Mouse (Mus musculus) stomach, embryonic 14.5 days (tissue): Measurements from ENCODE around the gene Serpine2. TPM values are rescaled to one million over a fixed set of nuclear protein-coding genes. Genes with fewer than 3 reads are reported as not detected.

ENCODE experiments used
- ATAC-seq: fragments of 200-750 bp; cut with Nextera tagmentation; 2 replicates; pipeline ENCODE4 v1.8.0; 2017; ENCODE audit warnings: low read depth, moderate TSS enrichment; ENCODE audit not compliant: insufficient number of reproducible peaks, insufficient read depth, low FRiP score
- H3K27ac ChIP-seq: fragments of 300-500 bp; sonication (generic); 2 replicates; pipeline ENCODE4 v1.5.1; 2014; ENCODE audit warnings: mild to moderate bottlenecking, low read length, moderate library complexity, mixed read lengths
- H3K27me3 ChIP-seq: fragments of 300-500 bp; sonication (generic); 2 replicates; pipeline ENCODE4 v1.6.1; 2014; ENCODE audit warnings: low read length, control low read depth, mixed read lengths; ENCODE audit not compliant: control insufficient read depth, insufficient read depth
- H3K36me3 ChIP-seq: fragments of 300-500 bp; sonication (generic); 2 replicates; pipeline ENCODE4 v1.6.1; 2014; ENCODE audit warnings: mild to moderate bottlenecking, control low read depth, low read length, moderate library complexity, mixed read lengths; ENCODE audit not compliant: control insufficient read depth, insufficient read depth
- H3K4me1 ChIP-seq: fragments of 300-500 bp; sonication (generic); 2 replicates; pipeline ENCODE4 v1.6.1; 2014; ENCODE audit warnings: low read length, control low read depth, mixed read lengths; ENCODE audit not compliant: control insufficient read depth, insufficient read depth
- H3K4me2 ChIP-seq: fragments of 300-500 bp; sonication (generic); replicated peaks from 2 replicates; pipeline ENCODE4 v1.6.1; 2014; ENCODE audit warnings: low read depth, low read length, control low read depth
- H3K4me3 ChIP-seq: fragments of 300-500 bp; sonication (generic); 2 replicates; pipeline ENCODE4 v1.5.1; 2014; ENCODE audit warnings: low read depth, low read length, control low read depth
- H3K9ac ChIP-seq: fragments of 300-500 bp; sonication (generic); replicated peaks from 2 replicates; pipeline ENCODE4 v1.6.1; 2014; ENCODE audit warnings: low read depth, mild to moderate bottlenecking, control low read depth, low read length, moderate library complexity, mixed read lengths
- H3K9me3 ChIP-seq: fragments of 300-500 bp; sonication (generic); 2 replicates; pipeline ENCODE4 v1.6.1; 2016; ENCODE audit warnings: low read depth, low read length, control low read depth; ENCODE audit not compliant: control insufficient read depth
- WGBS: fragments of 180-500 bp; shearing (Covaris S2); extraction: QIAGEN DNeasy Blood & Tissue Kit; methylation state at CpG from one replicate; pipeline ENCODE4 v1.1.7; 2014; 5-methylcytosine and 5-hydroxymethylcytosine counted together
- polyA plus RNA-seq: library from polyadenylated mRNA; unstranded; fragments of >200 nt; fragmentation: Nextera tagmentation; extraction: Ambion mirVana; gene quantifications from 2 replicates; pipeline ENCODE4 v1.2.1, GENCODE M21; 2014

Gene Serpine2
- polyA plus RNA-seq, 1 experiment from 2014 or later = 127 TPM

DNA sequence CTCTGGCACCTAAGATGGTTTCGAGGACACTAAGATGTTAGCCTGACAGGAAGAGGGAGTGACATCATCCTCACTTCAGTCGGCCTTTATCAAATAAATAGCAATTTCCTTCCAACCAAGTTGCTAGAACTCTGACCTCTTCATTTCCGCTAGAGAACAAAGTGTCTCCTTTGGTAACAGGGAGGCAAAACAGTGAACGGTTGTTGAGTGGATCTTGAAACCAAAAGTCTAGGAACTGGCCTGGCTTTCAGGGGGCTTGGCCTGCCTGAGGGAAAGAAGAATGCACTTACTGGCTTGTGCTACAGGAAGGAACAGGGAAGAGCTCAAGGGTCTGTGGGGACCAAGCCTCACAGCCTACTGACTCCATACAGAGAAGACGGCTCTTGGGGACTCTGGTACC, 109.8 kb downstream of the Serpine2 start:
- H3K4me2 ChIP-seq = no peak overlapping the region
- WGBS = 75% methylated on average over 5 of the region's 5 CpGs
- no peaks in the 10 kb centered on the region for H3K4me1 ChIP-seq
- H3K27ac ChIP-seq = no peak overlapping the region
- H3K27me3 ChIP-seq = no peaks in the 10 kb centered on the region
- no peak for ATAC-seq
- no peak overlapping the region for H3K9ac ChIP-seq
- H3K4me3 ChIP-seq = no peak overlapping the region
- no peaks in the 10 kb centered on the region for H3K36me3 ChIP-seq
- peaks cover 3% of the 10 kb centered on the region; the same call in 1 of the 2 replicates for H3K9me3 ChIP-seq

DNA sequence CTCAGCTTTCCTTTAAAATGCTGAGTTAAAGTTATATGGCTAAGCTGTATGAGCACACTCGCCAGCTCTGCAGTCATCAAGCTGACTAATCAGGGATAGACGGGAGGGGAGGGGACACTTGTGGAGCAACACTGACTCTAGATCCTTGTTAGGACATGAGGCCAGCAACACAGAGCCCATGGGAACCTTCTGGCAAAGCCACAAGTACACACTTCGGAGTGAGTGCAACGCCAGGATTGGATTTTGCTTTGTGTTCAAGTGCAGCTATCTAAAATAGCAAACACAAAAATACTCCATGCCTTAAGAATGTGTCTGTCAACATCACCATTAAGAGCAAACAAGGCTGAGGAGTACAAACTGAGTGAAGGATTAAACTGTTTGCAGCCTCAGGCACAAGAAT, 114.9 kb downstream of the Serpine2 start:
- H3K27me3 ChIP-seq = no peaks in the 10 kb centered on the region
- no peak overlapping the region for H3K9ac ChIP-seq
- ATAC-seq = no peak
- no peak overlapping the region for H3K27ac ChIP-seq
- H3K9me3 ChIP-seq = peaks cover 3% of the 10 kb centered on the region; the same call in 1 of the 2 replicates
- no peaks in the 10 kb centered on the region for H3K36me3 ChIP-seq
- WGBS = 72% methylated on average over 4 of the region's 4 CpGs
- no peaks in the 10 kb centered on the region for H3K4me1 ChIP-seq
- H3K4me3 ChIP-seq = no peak overlapping the region
- no peak overlapping the region for H3K4me2 ChIP-seq

Other genes starting within 250 kb of the Serpine2 start
- gene Ap1s3, start 189.2 kb downstream of the Serpine2 start, polyA plus RNA-seq = 0.43 and 0.50 TPM in 2 replicates
- 47.2 and 48.5 TPM in 2 replicates for gene Mrpl44, start 85.2 kb downstream of the Serpine2 start, polyA plus RNA-seq
- gene Wdfy1, start 85.0 kb downstream of the Serpine2 start, polyA plus RNA-seq = 39.7 and 40.5 TPM in 2 replicates